Mouse (Mus musculus) limb, embryonic 13.5 days (tissue): ENCODE measurements around the gene Myh10. TPM values are rescaled to one million over a fixed set of nuclear protein-coding genes. Genes with fewer than 3 reads are reported as not detected.
A peak's percentile ranks its signal among the peaks of the same experiment; 100 is the strongest.

ENCODE experiments used
- ATAC-seq: fragments of 200-750 bp; cut with Nextera tagmentation; 2 replicates; pipeline ENCODE4 v1.8.0; 2017; ENCODE audit warnings: low read depth, moderate number of reproducible peaks, moderate TSS enrichment; ENCODE audit not compliant: low FRiP score
- H3K27ac ChIP-seq: fragments of 300-500 bp; sonication (generic); 2 replicates; pipeline ENCODE4 v1.5.1; 2015; ENCODE audit warnings: inconsistent platforms, mild to moderate bottlenecking, moderate library complexity
- H3K27me3 ChIP-seq: fragments of 300-500 bp; sonication (generic); 2 replicates; pipeline ENCODE4 v1.6.1; 2015; ENCODE audit warnings: mild to moderate bottlenecking, inconsistent platforms
- H3K36me3 ChIP-seq: fragments of 300-500 bp; sonication (generic); 2 replicates; pipeline ENCODE4 v1.6.1; 2015; ENCODE audit warnings: inconsistent platforms, mild to moderate bottlenecking, moderate library complexity
- H3K4me1 ChIP-seq: fragments of 300-500 bp; sonication (generic); 2 replicates; pipeline ENCODE4 v1.6.1; 2015; ENCODE audit warnings: inconsistent platforms
- H3K4me2 ChIP-seq: fragments of 300-500 bp; sonication (generic); replicated peaks from 2 replicates; pipeline ENCODE4 v1.6.1; 2015; ENCODE audit warnings: inconsistent platforms, mild to moderate bottlenecking, moderate library complexity
- H3K4me3 ChIP-seq: fragments of 300-500 bp; sonication (generic); 2 replicates; pipeline ENCODE4 v1.5.1; 2015; ENCODE audit warnings: moderate library complexity, mild to moderate bottlenecking, inconsistent platforms
- H3K9ac ChIP-seq: fragments of 300-500 bp; sonication (generic); 2 replicates; pipeline ENCODE4 v1.6.1; 2015; ENCODE audit warnings: mild to moderate bottlenecking, inconsistent platforms
- H3K9me3 ChIP-seq: fragments of 300-500 bp; sonication (generic); 2 replicates; pipeline ENCODE4 v1.6.1; 2016; ENCODE audit warnings: inconsistent platforms
- WGBS: fragments of 180-500 bp; shearing (Covaris S2); methylation state at CpG from one replicate; pipeline ENCODE4 v1.1.7; 2015; 5-methylcytosine and 5-hydroxymethylcytosine counted together
- polyA plus RNA-seq: library from polyadenylated mRNA; unstranded; fragments of >200 nt; fragmentation: Nextera tagmentation; extraction: Ambion mirVana; gene quantifications from 2 replicates; pipeline ENCODE4 v1.2.1, GENCODE M21; 2015

Gene Myh10
- polyA plus RNA-seq, 1 experiment from 2014 or later = 159 TPM

DNA sequence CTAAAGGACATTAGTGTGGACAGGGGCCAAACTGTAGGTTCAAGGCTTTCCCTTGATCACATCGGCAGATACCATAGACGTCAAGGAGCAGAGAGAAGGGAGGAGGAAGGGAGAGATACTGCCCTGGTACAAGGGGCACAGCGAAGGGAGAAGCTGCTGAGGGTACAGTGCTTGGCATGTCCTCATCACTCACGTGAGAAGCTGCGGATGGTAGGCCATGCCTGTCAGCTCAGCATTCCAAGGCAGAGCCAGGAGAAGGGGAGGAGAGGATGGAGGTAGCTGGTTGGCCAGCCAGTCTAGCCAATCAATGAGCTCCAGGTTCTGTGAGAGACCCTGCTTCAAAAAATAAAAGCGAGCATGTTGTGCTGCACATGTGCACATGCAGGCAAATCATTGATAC is 11.0 kb downstream of the Myh10 start:
- no peak for ATAC-seq
- H3K27ac ChIP-seq = no peak overlapping the region
- WGBS = 95% methylated on average over 6 of the region's 6 CpGs
- no peaks in the 10 kb centered on the region for H3K27me3 ChIP-seq
- H3K4me1 ChIP-seq = peaks cover 11% of the 10 kb centered on the region; the same call in 1 of the 2 replicates
- peaks cover 66% of the 10 kb centered on the region for H3K36me3 ChIP-seq
- peaks cover 26% of the 10 kb centered on the region for H3K9me3 ChIP-seq
- H3K9ac ChIP-seq = no peak overlapping the region
- no peak overlapping the region for H3K4me2 ChIP-seq
- H3K4me3 ChIP-seq = no peak overlapping the region

DNA sequence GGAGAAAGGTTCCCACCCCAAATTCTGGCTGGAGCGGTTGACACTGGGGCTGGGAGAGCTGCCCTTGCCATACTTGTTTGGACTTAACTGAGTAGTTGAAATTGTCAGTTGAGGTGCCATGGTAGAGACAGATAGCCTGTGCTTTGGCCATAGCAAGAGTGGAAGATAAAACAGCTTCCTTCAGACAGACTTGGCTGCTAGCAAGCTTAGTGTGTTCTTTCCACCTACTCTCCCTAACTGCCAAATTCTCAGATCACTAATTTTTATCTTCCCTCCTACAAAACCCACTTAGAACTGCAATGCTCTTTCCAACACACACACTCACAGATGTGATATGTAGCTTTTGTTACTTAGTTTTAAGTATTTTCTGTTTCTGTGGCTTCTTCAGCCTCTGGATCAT is 12.0 kb downstream of the Myh10 start:
- WGBS = 94% methylated on average over 1 of the region's 1 CpGs
- H3K36me3 ChIP-seq = peaks cover 74% of the 10 kb centered on the region
- no peak overlapping the region for H3K9ac ChIP-seq
- no peak overlapping the region for H3K27ac ChIP-seq
- no peaks in the 10 kb centered on the region for H3K27me3 ChIP-seq
- peaks cover 7% of the 10 kb centered on the region; the same call in 1 of the 2 replicates for H3K4me1 ChIP-seq
- H3K4me3 ChIP-seq = no peak overlapping the region
- H3K9me3 ChIP-seq = peaks cover 26% of the 10 kb centered on the region
- ATAC-seq = no peak
- no peak overlapping the region for H3K4me2 ChIP-seq

DNA sequence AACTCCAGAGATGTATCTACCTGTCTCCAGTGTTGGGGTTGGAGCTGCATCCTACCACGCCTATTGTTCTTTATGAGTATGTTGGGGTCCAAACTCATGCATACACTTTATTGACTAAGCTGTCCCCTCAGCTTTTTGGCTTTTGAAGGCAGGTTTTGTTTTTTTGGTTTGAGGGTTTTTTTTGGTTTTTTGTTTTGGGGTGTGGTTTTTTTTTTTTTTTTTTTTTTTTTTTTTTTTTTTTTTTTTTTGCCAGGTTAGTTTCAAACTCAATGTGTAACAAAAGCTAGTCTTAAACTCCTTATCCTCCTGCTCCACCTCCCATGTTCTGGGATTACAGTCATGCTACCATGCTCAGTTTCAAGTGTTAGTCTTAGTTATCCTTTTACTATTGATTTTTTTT is 12.9 kb downstream of the Myh10 start:
- H3K9ac ChIP-seq = no peak overlapping the region
- no peak overlapping the region for H3K27ac ChIP-seq
- H3K9me3 ChIP-seq = peaks cover 26% of the 10 kb centered on the region
- no peak overlapping the region for H3K4me2 ChIP-seq
- H3K27me3 ChIP-seq = no peaks in the 10 kb centered on the region
- peaks cover 9% of the 10 kb centered on the region; the same call in 1 of the 2 replicates for H3K4me1 ChIP-seq
- no peak for ATAC-seq
- H3K4me3 ChIP-seq = no peak overlapping the region
- H3K36me3 ChIP-seq = peaks cover 69% of the 10 kb centered on the region
- WGBS = 97% methylated on average over 1 of the region's 1 CpGs

DNA sequence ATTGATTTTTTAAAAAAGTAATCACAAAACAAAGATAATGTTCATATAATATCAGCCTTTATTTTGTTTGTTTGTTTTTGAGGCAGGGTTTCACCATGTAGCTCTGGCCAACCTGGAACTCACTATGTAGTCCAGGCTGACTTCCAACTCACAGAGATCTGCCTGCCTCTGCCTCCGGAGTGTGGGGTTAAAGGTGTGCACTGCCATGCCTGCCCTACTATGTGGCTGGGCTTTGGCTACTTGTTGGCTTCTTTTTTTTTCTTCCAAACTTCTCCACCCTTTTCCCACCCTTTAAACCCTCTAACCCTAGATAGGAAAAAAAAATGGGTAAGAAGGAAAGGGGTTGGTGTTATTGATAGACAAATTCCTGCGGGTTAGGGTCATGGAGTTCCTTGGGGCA is 13.5 kb downstream of the Myh10 start:
- WGBS = 94% methylated on average over 2 of the region's 2 CpGs
- H3K9ac ChIP-seq = no peak overlapping the region

DNA sequence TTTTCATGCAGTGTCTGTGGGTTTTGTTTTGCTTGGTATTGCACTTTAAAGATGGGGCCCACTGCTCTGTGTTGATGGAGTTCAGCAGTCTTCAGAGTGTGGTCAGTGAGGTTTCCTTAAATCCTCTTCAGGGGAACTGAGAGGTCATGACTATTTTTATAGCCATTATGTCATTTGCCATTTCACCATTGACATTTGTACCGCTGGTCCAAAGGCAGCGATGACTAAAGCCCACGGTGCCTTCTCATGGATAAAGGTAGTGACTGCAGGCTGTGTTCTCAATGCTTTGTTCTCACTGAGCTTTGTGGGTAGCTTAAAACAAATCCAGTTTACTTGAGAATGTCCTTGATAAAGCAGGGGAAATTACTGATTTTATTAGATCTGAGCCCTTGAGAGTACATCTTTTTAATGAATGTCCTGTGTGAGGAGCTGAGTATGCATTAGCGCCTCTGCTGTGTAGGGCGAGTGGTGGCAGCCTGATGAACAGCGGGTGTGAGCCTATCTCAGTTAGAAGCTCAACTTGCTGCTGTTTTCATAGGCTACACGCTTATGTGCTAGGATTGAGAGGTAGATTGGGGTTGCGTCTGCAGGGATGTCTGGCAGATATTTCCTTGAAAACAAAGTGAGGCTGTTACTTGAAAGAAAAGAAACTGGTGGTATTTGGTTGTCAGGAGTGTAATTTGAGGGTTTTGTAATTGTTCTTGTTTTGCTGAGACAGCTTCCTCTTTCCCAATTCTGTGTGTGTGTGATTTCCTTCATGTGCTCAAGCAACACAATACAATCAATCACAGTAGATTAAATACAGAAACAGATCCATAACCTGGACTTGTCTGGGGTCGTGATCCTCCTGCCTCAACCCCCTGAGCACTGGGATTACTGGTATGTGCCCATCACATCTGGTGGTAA is 15.4 kb downstream of the Myh10 start:
- no peak overlapping the region for H3K4me3 ChIP-seq
- H3K27me3 ChIP-seq = no peaks in the 10 kb centered on the region
- no peak for ATAC-seq
- WGBS = 75% methylated on average over 9 of the region's 9 CpGs
- H3K4me1 ChIP-seq = peaks cover 21% of the 10 kb centered on the region
- H3K36me3 ChIP-seq = peaks cover 46% of the 10 kb centered on the region
- H3K9me3 ChIP-seq = peaks cover 10% of the 10 kb centered on the region; the same call in 1 of the 2 replicates
- H3K9ac ChIP-seq = no peak overlapping the region
- no peak overlapping the region for H3K4me2 ChIP-seq
- H3K27ac ChIP-seq = no peak overlapping the region

More for the DNA sequence above, 13.5 kb downstream of the Myh10 start:
- Histone ChIP-seq H3K4me3 (no peak overlapping the region), H3K27me3 (no peaks in the 10 kb centered on the region), H3K36me3 (peaks cover 63% of the 10 kb centered on the region), H3K4me2 (no peak overlapping the region), H3K4me1 (peaks cover 14% of the 10 kb centered on the region), H3K27ac (no peak overlapping the region), H3K9me3 (peaks cover 25% of the 10 kb centered on the region)
- ATAC-seq = no peak

DNA sequence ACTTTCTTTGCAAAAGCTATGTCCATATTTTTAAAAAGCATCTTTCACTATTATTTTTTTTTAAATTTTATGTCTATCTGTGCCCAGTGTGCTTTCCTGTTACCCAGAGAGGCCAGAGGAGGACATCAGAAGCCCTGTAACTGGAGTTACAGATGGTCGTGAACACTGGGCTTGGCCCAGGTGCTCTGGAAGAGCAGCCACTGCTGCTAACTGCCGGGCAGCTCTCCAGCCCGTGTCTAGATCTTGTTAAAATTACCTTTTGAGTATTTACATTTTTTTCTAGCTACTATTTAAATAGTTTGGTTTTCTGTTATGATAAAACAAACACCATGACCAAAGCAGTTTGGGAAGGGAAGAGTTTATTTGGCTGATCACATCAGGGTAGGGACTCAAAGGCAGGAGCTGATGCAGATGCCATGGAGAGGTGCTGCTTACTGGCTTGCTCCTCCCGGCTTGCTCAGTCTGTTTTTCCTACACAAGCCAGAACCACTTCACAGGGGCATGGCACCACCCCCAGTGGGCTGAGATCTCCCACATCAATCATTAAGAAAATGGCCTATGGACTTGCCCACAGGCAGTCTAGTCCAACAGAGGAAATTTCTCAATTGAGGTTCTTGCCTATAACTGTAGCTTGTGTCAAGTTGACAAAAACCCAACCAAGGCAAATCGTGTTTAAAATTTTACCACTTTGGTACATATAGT is 16.7 kb downstream of the Myh10 start:
- H3K27me3 ChIP-seq = no peaks in the 10 kb centered on the region
- ATAC-seq = no peak
- H3K9me3 ChIP-seq = 0 out of 2 replicates have a peak, but pooled peaks cover 7% of the 10 kb centered on the region
- H3K4me1 ChIP-seq = peaks cover 30% of the 10 kb centered on the region
- no peak overlapping the region for H3K4me2 ChIP-seq
- H3K4me3 ChIP-seq = no peak overlapping the region
- 67% methylated on average over 5 of the region's 5 CpGs for WGBS
- H3K27ac ChIP-seq = no peak overlapping the region
- no peak overlapping the region for H3K9ac ChIP-seq
- H3K36me3 ChIP-seq = peaks cover 37% of the 10 kb centered on the region

DNA sequence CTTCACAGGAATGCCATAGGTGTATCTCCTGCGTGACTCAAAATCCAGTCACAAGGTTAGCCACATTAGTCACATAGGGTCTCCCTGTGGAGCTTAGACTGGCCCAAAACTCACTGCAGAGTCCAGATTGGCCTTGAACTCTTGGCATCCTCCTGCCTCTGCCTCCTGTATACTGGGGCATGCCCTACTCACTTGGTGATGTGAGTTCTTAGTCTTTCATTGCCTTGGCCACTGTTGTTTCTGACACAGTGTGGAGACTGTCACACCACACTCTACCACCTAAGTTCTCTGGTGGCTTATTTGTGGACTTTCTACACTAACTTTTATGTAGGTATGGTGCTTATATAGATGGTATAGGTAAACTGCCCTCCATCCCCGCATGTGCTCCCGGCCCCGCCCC is 24.8 kb downstream of the Myh10 start:
- H3K27me3 ChIP-seq = no peaks in the 10 kb centered on the region
- H3K36me3 ChIP-seq = peaks cover 47% of the 10 kb centered on the region
- WGBS = 84% methylated on average over 4 of the region's 4 CpGs
- H3K4me3 ChIP-seq = no peak overlapping the region
- H3K4me2 ChIP-seq = no peak overlapping the region
- no peak overlapping the region for H3K9ac ChIP-seq
- H3K27ac ChIP-seq = no peak overlapping the region
- H3K4me1 ChIP-seq = peaks cover 45% of the 10 kb centered on the region
- H3K9me3 ChIP-seq = no peaks in the 10 kb centered on the region
- ATAC-seq = no peak

DNA sequence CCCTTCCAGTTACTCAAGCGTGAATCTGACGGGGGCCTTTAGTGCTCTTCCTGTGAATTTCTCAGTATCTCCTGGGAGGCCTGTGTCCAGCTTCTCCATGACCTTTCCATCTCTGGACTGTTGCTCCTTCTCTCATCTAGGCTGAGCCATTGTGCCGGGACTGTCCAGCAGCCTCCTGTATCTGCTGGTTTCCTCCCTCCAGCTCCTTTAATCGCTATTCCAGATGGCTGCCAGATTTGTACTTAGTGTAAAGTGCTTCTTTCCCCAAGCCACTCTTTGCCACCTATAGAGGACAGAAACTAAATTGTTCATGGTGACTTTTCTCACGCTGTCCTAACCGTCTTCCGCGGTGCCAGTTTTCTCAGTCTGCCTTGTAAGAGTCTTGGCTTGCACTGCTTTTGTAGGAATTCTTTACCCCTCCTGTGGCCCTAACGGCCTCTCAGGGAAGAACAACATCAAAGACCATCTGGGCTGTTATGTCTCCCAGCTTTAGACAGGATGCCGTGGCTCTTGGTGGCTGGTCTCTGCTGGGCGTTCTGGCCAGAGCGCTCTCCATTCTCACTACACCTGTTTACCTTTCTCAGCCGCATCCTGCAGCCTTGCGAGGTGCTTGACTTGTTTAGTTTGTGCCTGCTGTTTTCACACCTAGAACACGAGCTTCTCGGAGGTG is 25.9 kb downstream of the Myh10 start:
- peak overlapping the region; percentile 36 for H3K4me2 ChIP-seq
- no peaks in the 10 kb centered on the region for H3K27me3 ChIP-seq
- no peak for ATAC-seq
- H3K27ac ChIP-seq = peak overlapping the region; percentile 28; the same call in 1 of the 2 replicates
- H3K36me3 ChIP-seq = peaks cover 57% of the 10 kb centered on the region
- no peaks in the 10 kb centered on the region for H3K9me3 ChIP-seq
- H3K9ac ChIP-seq = 0 out of 2 replicates have a peak overlapping the region, but pooled peaks have one; percentile 8
- H3K4me1 ChIP-seq = peaks cover 42% of the 10 kb centered on the region
- no peak overlapping the region for H3K4me3 ChIP-seq
- 42% methylated on average over 16 of the region's 16 CpGs for WGBS

DNA sequence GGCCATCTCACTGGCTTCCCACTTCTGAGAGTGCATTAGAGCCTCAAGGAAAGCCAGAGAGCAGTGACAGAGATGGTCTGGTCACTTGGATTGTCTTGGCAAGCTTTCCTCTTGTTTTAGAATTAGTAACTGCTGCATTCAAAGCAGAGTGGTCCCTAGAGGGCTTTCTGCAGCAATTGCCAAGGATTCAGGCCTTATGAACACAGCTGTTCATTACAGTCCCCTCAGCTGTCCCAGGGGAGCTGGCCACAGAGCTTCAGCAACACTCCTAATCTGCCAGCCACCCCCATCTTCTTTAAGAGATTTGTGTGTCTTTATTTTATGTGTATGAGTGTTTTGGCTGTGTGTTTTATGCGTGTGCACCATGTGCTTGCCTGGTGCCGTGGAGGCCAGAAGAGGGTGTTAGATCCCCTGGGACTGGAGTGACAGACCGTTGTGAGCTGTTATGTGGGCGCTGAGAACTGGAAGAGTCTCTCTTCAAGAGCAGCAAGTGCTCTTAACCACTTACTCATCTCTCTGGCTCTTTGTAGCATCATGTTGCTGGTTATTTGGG is 27.8 kb downstream of the Myh10 start:
- Histone ChIP-seq H3K27me3 (no peaks in the 10 kb centered on the region), H3K27ac (0 out of 2 replicates have a peak overlapping the region, but pooled peaks have one; percentile 40), H3K9me3 (no peaks in the 10 kb centered on the region), H3K36me3 (peaks cover 55% of the 10 kb centered on the region), H3K4me2 (no peak overlapping the region), H3K4me3 (no peak overlapping the region), H3K4me1 (peaks cover 36% of the 10 kb centered on the region), H3K9ac (no peak overlapping the region)
- no peak for ATAC-seq
- WGBS = 61% methylated on average over 4 of the region's 4 CpGs

DNA sequence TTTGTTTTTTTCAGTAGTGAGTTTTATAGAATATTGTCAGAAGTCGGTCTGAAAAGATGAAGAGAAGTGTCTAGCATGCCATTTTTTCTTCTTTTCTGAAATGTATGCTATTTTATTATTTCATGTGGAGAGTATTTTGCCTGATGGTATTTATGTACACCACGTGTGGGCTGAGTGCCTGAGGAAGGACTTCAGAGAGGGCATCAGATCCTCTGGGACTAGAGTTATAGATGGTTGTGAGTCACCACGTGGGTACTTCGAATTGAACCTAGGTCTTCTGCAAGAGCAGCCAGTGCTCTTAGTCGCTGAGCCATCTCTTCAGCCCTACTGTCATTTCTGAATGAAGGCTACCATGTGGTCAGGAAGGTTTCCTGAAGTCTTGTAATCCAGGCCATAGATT is 28.4 kb downstream of the Myh10 start:
- no peak overlapping the region for H3K4me3 ChIP-seq
- H3K9ac ChIP-seq = no peak overlapping the region
- no peak overlapping the region for H3K4me2 ChIP-seq
- no peak for ATAC-seq
- no peaks in the 10 kb centered on the region for H3K9me3 ChIP-seq
- no peak overlapping the region for H3K27ac ChIP-seq
- peaks cover 51% of the 10 kb centered on the region for H3K36me3 ChIP-seq
- H3K27me3 ChIP-seq = no peaks in the 10 kb centered on the region
- WGBS = 81% methylated on average over 5 of the region's 5 CpGs
- H3K4me1 ChIP-seq = peaks cover 36% of the 10 kb centered on the region

DNA sequence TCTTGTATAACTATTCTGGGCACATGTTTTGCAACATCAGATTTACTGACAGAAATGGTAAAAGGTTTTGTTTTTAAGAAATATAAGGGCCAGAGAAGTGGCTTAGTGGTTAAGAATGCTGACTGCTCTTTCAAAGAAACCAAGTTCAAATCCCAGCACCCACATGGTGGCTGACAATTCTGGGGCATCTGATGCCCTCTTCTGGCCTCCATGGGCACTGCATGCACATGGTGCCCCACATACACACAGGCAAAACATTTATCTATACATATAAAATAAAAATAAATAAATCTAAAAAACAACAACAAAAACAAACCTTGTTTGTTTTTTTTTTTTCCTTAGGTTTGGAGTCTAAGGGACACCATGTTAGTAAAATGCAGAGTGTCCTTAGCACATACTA is 32.8 kb downstream of the Myh10 start:
- H3K4me2 ChIP-seq = no peak overlapping the region
- H3K4me3 ChIP-seq = no peak overlapping the region
- ATAC-seq = no peak
- H3K36me3 ChIP-seq = peaks cover 63% of the 10 kb centered on the region
- H3K27ac ChIP-seq = no peak overlapping the region
- no peak overlapping the region for H3K9ac ChIP-seq
- H3K27me3 ChIP-seq = no peaks in the 10 kb centered on the region
- H3K9me3 ChIP-seq = 0 out of 2 replicates have a peak, but pooled peaks cover 3% of the 10 kb centered on the region
- H3K4me1 ChIP-seq = peaks cover 33% of the 10 kb centered on the region
